Mouse (Mus musculus) cerebellum, adult 8-10 months (tissue): Measurements from ENCODE around the gene Ptpro.

ENCODE experiments used
- DNase-seq: peaks from one replicate; pipeline ENCODE4 v3.0.0; 2022

Gene Ptpro

DNA sequence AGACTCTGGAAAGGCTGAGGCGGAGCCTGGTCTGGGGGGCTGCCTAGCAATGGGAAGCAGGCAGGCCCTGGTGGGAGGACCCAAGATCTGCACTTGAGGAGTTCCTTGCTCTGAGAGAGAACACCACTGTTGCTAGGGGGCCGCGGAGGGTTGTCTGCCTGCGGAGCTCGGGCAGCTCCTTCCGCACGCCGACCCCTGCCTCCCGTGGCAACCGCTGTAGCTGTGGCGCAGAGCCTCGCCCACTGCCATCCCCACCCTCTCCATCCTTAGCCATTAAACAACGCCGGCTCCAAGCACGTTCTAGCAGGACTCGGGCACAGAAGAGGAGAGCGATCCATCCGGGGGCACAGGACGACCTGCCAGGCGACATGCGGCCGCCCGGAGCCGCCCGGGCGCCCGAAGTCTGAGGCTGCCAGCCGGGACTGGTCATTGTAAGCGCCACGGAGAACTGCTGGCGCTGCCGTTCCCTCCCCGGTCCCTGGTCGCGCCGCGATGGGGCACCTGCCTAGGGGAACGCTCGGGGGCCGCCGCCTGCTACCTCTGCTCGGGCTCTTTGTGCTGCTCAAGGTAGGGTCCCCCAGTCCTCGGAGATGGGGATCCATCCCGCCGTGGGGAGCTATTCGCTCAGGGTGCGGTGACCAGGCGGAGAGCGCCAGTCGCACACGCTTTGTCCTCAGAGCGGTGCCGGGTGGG, at the start of gene Ptpro:
Gene Ptpro (plus strand): TSS at position 126 of the 693 bp plus-strand sequence.
- no peak for DNase-seq

DNA sequence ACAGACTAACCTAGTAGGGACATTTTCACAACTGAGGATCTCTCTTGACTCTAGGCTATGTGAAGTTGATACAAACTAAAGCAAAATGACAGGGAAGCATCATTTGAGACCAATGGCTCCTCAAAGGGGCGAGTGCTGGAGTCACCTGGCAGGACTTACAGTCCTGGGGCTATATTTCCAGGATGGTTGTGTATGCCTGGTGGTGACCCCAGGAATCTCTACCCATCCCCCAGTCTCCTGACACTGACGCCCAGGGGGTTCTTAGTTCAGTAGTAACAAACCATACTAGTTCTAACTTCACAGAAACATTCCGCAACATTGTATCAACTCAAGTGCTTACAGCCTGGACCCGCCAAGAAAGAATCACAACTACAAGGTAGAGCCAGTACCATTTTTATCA, 49.5 kb upstream of the Ptpro start:
- DNase-seq = no peak

DNA sequence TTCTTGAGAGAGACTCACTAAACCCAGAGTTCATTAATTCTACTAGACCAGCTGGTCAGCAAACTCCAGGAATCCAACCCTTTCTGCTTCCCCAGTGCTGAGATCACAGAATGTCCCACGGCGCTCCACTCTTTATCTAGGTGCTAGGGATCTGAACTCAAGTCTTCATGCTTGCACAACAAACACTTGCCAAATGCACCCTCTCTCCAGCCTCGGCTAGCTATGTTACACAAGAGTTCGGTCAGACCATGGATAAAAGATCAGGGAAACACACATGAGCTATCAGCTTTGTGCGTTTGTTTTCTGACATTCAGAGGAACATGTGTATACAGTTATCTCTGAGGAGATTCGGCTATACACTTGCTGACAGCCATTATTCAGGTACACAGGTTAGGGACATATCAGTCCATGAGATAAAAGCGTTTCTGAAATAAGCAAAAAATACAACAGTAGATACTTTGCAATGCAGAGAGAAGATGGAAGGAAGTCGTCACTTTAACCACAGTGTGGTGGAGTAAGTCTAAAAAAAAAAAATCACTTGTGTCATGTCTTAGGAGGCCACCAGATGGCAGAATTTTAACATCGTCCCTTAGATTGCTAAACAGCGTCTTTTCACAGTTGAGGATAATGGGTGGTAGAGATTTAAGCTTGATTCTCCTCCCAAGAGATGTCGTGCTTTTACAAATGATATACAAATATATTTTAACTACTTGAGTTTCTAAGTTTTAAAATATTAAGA, 46.3 kb upstream of the Ptpro start:
- DNase-seq = peak; percentile 3

DNA sequence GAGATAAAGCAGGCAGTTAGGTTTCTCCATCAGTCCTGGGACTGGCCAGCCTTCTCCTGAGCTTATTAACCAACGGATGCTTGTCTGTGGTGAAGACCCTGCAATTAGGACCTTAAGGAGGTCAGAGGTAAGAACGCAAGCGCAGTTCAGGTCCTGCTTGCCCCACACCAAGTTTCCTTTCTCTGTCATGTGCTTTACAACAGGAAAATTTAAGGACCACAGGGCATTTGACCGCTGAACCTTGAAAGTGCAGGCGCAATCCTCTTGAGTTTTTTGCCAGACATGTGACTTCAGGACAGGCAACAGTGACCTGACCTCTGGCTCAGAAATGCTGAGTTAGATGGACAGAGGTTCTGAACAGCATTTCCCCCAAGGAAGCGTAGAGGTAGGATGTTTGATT, 45.0 kb upstream of the Ptpro start:
- no peak for DNase-seq

DNA sequence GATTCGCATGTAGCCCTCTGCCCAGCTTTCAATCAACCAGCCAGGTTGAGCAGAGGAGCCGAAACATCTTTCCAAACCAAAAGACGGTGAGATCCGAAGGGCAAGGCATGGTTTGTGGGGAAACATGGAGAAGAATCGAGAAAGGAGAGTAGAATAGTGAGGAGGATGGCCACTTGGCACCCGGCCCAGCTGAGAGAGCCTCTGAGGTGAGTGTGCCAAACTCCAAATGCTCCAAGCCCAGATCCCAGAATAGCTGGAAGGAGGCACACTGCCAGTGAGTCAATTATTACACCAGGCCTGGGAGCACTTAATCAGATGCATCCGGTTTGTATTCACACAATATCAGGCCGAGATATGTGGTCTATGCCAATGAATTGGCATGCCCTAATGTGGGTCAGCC, 42.1 kb upstream of the Ptpro start:
- peak; percentile 37 for DNase-seq

DNA sequence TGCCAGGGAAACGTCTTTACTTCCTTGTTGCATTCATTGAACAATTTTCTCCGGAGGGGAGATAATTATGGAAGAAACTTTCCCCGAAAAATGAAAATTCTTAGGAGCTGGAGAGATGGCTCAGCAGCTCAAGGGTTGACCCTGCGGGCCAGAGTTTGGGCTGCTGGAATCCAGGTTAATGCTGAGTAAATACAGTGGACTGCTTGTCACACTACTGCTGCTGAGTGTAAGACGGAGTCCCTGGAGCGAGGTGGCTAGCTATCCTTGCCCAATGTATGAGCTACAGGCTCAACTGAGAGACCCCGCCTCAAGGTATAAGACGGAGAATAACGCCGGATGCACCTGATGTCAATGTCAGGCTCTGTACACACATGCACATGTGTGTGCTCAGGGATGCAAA, 41.1 kb upstream of the Ptpro start:
- DNase-seq = no peak

DNA sequence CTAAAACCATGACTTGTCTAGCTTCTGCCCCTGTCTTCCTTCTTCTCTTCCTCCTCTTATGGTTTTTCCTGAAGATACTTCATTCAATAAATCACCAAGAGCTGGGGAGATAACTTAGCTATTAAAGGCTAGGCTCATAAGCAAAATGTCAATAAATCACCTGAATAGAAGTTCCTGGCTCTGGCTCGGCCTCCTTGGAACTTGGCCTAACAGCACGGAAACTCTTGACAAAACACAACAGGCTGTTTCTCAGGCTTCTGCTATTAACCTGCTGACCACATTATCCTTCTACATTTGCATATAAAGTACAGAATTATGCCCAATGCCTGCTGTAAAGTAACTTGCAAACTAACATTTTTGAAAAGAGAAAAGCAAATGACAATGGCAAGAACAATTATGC, 40.7 kb upstream of the Ptpro start:
- DNase-seq = no peak

DNA sequence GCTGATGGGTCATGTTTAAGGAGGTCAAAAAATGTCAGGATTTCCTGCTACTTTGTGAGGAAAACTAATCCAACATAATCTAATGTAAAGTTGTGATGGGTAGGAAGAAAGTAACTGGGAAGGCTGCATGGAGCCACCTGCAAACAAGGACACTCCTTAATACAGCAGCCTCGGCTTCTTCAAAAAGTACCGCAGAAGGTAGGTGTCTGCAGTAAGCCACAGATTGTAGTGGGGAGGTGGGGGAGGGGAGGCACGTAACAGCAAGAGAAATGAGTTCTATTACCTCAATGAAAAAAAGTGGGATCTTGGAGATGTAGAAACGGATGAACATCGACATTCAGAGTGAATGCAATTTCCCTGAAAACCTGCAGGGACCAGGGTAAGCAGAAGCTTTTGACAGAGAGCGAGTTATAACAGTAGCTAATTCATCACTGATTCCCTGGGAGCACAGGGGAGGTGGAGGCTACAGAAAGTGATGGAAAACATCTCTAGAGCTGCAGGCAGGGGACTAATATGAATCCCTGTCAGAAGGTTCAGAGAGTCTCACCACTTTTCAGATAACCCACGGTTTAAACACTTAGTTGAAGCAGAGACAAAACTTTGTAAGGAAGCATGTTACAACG, 34.2 kb upstream of the Ptpro start:
- no peak for DNase-seq

DNA sequence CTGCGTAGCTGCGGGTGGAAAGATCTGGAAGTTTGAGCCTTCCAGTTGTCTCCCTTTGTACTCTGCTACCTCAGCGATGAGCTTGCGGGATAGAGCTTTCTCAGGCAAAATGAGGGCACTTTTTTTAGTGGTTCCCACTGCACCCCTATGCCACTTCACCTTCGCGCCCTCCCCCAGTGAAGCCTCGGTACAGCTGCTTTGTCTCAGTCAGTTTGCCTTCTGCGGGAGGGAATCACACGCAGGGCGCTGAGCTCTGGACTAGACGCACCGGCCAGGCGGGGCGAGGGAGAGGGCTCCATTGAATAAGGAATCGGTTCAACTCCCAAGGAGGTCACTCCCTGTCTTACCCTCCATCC, 746 bp downstream of the Ptpro start:
- no peak for DNase-seq

DNA sequence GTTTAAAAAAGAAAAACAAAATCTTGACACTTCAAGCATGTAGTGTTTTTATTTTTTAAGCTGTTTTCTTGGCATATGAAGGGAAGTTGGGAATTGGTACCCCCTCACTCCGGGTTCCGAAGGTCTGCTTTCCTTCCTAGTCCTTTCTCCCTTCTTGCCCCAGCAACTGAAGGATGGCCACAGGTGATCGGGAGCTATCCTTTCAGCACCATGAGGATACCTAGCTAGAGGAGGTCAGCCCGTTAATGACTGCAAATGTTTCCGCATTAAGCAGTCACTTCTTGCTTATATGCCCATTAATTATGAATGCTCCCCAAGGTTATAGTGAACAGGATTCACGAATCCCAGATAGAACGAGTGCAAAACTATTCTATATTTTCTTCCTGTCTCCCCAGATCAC, 1.3 kb downstream of the Ptpro start:
- DNase-seq = no peak

DNA sequence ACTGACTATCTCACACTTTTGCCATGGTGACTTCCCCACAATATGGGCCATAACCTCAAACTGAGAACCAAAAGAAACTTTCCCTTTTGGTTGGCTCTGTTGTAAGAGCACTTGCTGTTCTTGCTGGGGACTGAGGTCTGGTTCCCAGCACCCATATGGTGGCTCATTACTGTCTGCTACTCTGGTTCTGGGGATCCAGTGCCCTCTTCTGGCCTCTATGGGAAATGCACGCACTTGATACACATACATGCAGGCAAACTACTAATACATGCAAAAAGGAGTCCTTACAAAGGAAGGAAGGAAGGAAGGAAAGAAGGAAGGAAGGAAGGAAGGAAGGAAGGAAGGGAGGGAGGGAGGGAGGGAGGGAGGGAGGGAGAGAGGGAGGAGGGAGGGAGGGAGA, 8.9 kb downstream of the Ptpro start:
- no peak for DNase-seq

DNA sequence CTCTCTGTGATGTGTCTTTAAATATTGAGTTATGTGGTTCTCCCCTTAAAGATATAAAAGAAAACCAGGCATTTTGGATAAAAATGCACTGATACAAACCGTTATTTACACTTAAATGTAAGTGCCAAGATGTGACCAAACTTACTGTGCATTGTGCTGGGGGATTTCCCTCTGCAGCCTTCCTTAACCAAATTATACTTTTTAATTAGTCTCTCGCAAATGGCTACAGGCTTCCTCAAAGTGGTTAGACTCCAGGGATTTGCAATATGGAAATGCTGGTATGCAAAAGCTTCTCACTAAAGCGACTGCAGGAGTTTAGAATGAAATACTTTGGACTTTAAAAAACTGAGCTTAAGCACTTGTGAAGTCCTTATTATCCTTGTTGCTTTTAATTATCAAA, 10.0 kb downstream of the Ptpro start:
- no peak for DNase-seq

DNA sequence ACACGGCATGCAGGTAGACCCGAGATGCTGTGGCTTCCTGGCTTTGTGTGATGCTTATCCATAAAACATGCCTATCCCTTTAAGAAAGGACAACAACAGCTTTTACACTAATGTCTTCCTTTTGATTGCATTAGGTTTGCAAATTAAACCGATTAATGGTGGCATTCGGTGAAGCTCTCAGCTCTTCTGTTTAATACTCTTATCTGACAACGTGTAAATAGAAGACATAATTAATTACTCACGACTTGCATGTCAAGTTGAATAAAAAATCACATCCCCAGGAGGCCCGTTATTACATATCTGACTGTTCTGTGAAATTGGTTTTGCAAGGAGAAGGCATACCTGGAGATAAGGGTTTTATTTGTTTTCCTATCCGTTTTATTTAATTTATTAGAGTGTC, 15.9 kb downstream of the Ptpro start:
- no peak for DNase-seq

DNA sequence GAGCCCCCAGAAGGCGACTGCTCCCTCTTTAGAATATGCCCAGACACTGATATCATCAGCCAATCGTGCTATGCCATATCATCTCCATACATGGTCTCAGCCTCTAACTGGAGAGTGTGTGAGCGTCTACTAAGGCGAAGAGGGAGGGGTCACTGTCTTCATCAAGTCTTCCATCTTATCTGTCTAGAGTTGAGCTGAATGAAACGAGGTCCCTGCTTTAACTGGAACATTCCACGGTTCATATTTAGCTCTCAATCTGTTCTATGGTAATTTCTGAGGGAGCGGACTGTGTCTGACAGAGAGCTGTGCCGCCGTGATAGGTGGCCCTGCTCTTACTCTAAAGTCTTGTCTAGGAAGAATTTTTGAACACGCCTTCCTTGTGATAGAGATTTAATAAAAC, 16.5 kb downstream of the Ptpro start:
- DNase-seq = no peak

DNA sequence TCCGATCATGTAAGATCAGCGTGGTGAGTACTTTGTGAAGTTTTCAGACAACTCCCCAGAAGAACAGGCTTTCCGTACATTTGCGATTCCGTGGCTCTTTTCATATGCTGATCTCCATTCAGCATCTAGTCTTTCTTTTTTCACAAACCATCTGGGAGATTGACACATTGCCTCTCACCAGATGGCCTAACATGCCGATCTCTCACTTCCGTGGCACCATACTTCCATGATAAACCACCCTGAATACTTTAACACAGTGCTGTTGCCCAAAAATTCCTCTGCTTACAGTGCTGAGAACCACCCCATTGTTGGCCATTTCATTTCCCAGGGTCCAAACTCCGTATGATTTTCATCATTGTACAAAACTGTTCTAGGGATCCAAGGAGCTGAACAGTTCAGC, 20.4 kb downstream of the Ptpro start:
- no peak for DNase-seq

DNA sequence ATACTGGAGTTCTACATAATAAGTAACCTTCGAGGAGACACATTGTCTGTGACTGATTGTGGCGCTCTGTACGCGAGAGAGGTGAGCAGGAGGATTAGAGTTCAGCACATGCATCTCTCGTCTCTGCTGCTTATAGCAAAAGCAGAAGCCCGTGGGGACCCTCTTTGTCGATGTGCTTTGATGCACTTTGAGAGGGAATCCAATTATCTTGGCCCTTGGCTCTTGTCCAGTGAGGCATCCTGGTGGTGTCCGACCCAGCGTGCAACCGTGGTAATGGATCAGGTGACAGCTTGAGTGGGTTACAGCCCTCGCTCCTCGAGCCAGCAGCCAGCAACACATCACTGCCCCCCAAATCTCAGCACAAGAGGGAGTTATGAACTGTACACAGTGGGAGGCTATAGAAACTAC, 25.5 kb downstream of the Ptpro start:
- no peak for DNase-seq

DNA sequence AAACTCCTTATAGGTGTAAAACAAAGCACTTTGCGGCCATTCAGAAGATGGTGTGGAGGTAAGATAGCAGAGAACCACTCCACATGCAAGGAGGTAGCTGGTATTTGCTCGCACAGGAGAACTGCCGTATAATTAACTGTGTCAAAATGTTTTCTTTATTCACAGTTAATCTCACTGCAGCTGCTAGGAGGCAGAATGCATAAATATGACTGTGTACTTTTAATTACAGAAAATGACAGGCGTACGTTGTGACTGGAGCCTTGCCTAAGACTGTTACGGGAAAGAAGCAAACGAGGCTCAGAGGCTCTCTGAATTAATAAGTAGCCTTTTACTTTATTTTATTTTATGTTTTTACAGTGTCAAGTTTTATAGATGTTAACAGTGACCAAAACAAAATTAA, 27.5 kb downstream of the Ptpro start:
- no peak for DNase-seq

DNA sequence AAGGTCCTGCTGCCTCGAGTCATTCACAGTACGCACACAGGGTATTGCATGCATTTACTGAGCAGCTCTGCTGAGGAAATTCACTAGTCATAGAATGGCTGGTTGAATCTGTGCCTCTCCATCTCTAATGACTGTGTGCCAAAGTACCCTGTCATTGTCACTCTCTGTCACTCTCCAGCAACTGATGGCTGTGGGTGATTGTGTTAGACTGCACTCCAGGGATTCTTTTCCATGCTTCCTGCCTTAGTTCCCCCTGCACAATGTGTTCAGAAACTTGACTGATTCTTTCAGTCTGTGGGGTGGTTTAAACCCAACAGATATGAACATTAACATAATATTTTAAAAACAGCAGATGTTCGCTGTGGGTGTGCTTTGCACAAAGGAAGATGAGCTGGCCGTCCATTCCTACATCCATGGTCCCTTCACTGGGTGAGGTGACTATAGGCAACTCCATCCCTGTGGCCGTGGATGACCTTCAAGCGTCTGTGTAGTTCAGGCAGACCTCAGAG, 29.5 kb downstream of the Ptpro start:
- DNase-seq = no peak

DNA sequence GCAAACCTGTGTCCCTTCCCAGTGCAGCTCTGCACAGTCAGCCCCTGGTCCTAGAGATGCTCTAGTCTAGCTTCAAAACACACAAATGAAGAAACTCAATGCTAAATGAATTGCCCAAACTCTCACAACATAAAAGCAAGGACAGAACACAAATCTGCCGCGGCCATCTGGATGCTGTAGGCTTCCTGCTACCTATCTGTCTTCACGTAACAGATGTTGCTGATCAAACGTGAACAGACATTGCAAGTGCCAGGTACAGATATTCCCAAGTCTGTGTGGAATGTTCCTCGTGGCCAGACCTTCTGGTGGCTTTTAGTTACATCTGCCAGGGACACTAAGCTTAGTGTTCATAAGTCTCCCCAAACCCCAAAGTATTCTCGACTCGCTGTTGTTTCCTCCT, 29.9 kb downstream of the Ptpro start:
- DNase-seq = no peak

DNA sequence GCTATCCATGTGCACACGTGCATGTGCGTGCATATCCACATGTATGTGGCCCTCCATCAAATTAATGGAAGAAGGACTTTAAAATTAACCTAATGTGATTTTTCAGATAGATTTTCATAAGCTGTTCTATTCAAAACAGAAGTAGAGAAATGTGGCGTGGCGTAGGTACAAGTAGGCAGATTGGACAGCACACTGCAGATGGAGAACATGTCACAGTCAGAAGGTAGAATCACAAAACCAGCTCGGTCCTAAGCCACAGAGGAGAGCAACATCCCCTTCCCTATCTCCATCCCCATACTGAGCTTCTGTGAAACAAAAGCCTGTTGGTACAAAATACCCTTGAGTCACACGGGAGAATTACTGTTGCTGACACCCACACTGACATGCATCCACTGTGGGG, 34.3 kb downstream of the Ptpro start:
- DNase-seq = no peak

DNA sequence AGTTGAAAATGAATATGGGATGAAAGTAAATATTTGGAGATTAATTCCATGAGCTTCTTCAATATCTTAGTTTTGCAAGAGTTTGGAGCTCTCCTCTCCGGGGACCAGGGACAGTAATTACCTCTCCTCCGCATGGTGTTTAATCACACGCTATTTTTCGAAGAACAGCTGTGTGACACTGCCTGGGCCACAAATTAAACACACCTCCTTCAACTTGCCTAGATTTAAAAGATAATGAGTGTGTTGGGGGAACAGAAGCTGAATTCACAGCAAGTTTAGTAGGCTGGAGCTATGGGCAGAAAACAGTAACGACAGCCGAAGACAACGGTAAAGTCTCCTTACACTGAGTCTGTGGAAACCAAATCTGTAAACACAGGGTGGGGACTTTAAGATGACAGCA, 35.7 kb downstream of the Ptpro start:
- DNase-seq = no peak

DNA sequence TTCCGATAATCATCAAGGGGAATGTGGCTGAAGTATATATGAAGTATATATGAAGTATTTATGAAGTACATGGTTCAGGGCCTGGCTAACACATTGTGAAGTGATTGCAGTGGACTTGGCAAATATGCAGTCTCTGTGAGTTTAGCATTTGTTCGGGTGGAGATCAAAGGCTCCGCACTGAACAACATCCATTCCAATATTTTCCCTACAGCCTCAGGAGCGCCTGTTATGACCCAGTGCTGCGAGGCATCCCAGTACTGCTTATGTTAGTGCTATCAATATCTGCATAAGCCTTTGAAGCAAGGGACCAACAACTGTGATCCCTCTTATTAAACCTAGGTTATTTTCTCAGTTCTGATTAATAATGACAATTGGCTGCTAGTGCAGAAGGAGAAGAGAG, 36.1 kb downstream of the Ptpro start:
- no peak for DNase-seq

DNA sequence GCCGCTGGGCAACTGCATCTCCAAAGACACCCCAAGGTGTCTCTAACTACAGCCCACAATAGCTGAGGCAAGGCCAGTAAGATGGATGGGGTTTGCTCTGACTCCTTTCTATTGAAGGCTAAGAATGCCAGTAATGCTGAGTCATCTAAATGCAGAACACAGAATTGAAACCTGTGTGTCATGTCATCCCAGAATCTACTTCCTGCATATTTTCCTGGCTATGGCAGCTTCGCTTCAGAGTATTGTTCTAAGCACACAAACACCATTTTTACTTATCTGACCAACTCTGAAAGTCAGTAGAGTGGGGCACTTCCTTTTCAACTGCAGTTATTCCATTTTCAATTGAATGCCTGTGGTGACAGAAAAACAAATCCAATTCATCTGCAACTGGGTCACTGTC, 40.3 kb downstream of the Ptpro start:
- no peak for DNase-seq
